Mouse (Mus musculus): ENCODE measurements around the gene Aebp2. TPM values are rescaled to one million over a fixed set of nuclear protein-coding genes. Genes with fewer than 3 reads are reported as not detected.
"Not testable (repeated sequence)": the region's sequence is repeated elsewhere in the genome, so short reads cannot be mapped to it uniquely, and the experiment has no call there.

Gene Aebp2
- total RNA-seq, 2 experiments from 2014 or later: 50.6 to 51.5 TPM

GRCm38 (mm10) chr6:140646892-140647291, 24.4 kb downstream of the Aebp2 start:
- no peak for DNase-seq (ENCODE audit: low spot score in 2 of 2)

GRCm38 (mm10) chr6:140649812-140650211, 27.3 kb downstream of the Aebp2 start:
- no peak for DNase-seq (ENCODE audit: low spot score in 2 of 2)

GRCm38 (mm10) chr6:140651923-140652322, 29.5 kb downstream of the Aebp2 start:
- DNase-seq (ENCODE audit: low spot score in 2 of 2): no peak

GRCm38 (mm10) chr6:140655451-140655850, 33.0 kb downstream of the Aebp2 start:
- DNase-seq (ENCODE audit: low spot score in 2 of 2): no peak

GRCm38 (mm10) chr6:140656991-140657390, 34.5 kb downstream of the Aebp2 start:
- DNase-seq (ENCODE audit: low spot score in 2 of 2): no peak

GRCm38 (mm10) chr6:140657920-140658522, 35.6 kb downstream of the Aebp2 start:
- DNase-seq (ENCODE audit: low spot score in 2 of 2): no peak

GRCm38 (mm10) chr6:140661111-140661510, 38.6 kb downstream of the Aebp2 start:
- no peak for DNase-seq (ENCODE audit: low spot score in 2 of 2)

- no peak for DNase-seq (ENCODE audit: low spot score in 2 of 2)
These were observed 39.3 kb downstream of the Aebp2 start for GRCm38 (mm10) chr6:140661777-140662176.

GRCm38 (mm10) chr6:140662290-140662689, 39.8 kb downstream of the Aebp2 start:
- DNase-seq (ENCODE audit: low spot score in 2 of 2): no peak

GRCm38 (mm10) chr6:140662697-140663096, 40.2 kb downstream of the Aebp2 start:
- DNase-seq (ENCODE audit: low spot score in 2 of 2): not testable (repeated sequence)

- DNase-seq (ENCODE audit: low spot score in 2 of 2): no peak
These were observed 42.1 kb downstream of the Aebp2 start for GRCm38 (mm10) chr6:140664611-140665010.

- peak; percentile 17 to 57 for DNase-seq (ENCODE audit: low spot score in 2 of 2)
These were observed 44.2 kb downstream of the Aebp2 start for GRCm38 (mm10) chr6:140666486-140667240.

GRCm38 (mm10) chr6:140667289-140667906, 44.9 kb downstream of the Aebp2 start:
- no peak for DNase-seq (ENCODE audit: low spot score in 2 of 2)

- no peak for DNase-seq (ENCODE audit: low spot score in 2 of 2)
These were observed 52.0 kb downstream of the Aebp2 start for GRCm38 (mm10) chr6:140674414-140674813.

GRCm38 (mm10) chr6:140676094-140676493, 53.6 kb downstream of the Aebp2 start:
- DNase-seq (ENCODE audit: low spot score in 2 of 2): no peak

GRCm38 (mm10) chr6:140677041-140677440, 54.6 kb downstream of the Aebp2 start:
- DNase-seq (ENCODE audit: low spot score in 2 of 2): no peak

GRCm38 (mm10) chr6:140677960-140678359, 55.5 kb downstream of the Aebp2 start:
- DNase-seq (ENCODE audit: low spot score in 2 of 2): no peak

- DNase-seq (ENCODE audit: low spot score in 2 of 2): peak; percentile 33 to 50
These were observed 56.3 kb downstream of the Aebp2 start for GRCm38 (mm10) chr6:140678658-140679271.

GRCm38 (mm10) chr6:140680713-140681112, 58.2 kb downstream of the Aebp2 start:
- no peak for DNase-seq (ENCODE audit: low spot score in 2 of 2)

- no peak for DNase-seq (ENCODE audit: low spot score in 2 of 2)
These were observed 60.4 kb downstream of the Aebp2 start for GRCm38 (mm10) chr6:140682829-140683228.

GRCm38 (mm10) chr6:140684403-140684802, 61.9 kb downstream of the Aebp2 start:
- no peak for DNase-seq (ENCODE audit: low spot score in 2 of 2)
